Mouse (Mus musculus) gastrocnemius, postnatal 14 days (tissue): Measurements from ENCODE around the gene Map7d1. TPM values are rescaled to one million over a fixed set of nuclear protein-coding genes. Genes with fewer than 3 reads are reported as not detected.

Experiments
- total RNA-seq, 2 experiments: library from RNA; stranded (reverse); gene quantifications; 2 replicates each; pipeline ENCODE4 v1.2.3; 2021

Map7d1 gene
- total RNA-seq, 2 experiments from 2014 or later = 165 to 201 TPM

Other genes starting within 250 kb of the Map7d1 start
- under 1 TPM; 0.16 to 0.22 TPM for gene Csf3r, start 231.8 kb downstream of the Map7d1 start, total RNA-seq
- gene Mrps15, start 209.4 kb downstream of the Map7d1 start, total RNA-seq = 10 to 100 TPM; 57.3 to 58.7 TPM
- gene Oscp1, start 197.8 kb downstream of the Map7d1 start, total RNA-seq = 1 to 10 TPM; 1.2 to 2.0 TPM
- gene Lsm10, start 159.7 kb downstream of the Map7d1 start, total RNA-seq = 1 to 10 TPM; 5.7 to 8.3 TPM
- 10 to 100 TPM; 25.1 to 41.9 TPM for gene Stk40, start 152.4 kb downstream of the Map7d1 start, total RNA-seq
- 10 to 100 TPM; 16.2 to 16.6 TPM for gene Eva1b, start 108.6 kb downstream of the Map7d1 start, total RNA-seq
- gene Sh3d21, start 92.9 kb downstream of the Map7d1 start, total RNA-seq = 1 to 10 TPM; 1.1 to 1.2 TPM
- 10 to 100 TPM; 92.1 to 99.3 TPM for gene Thrap3, start 53.6 kb downstream of the Map7d1 start, total RNA-seq
- gene Trappc3, start 6.0 kb upstream of the Map7d1 start, total RNA-seq = 10 to 100 TPM; 22.2 to 24.3 TPM
- gene Col8a2, start 30.4 kb upstream of the Map7d1 start, total RNA-seq = 1 to 10 TPM; 4.7 to 5.6 TPM
- gene Adprhl2, start 65.4 kb upstream of the Map7d1 start, total RNA-seq = 10 to 100 TPM in 1 of 2 experiments, 1 to 10 TPM in 1; 9.8 to 11.5 TPM
- gene Tekt2, start 69.3 kb upstream of the Map7d1 start, total RNA-seq = 1 to 10 TPM in 1 of 2 experiments, under 1 TPM in 1; 0.74 to 1.1 TPM
- gene Ago3, start 173.2 kb upstream of the Map7d1 start, total RNA-seq = 1 to 10 TPM; 6.4 to 7.8 TPM
- 1 to 10 TPM; 6.8 to 7.9 TPM for gene Ago1, start 212.2 kb upstream of the Map7d1 start, total RNA-seq